Mouse (Mus musculus): ENCODE results near the gene Prrg2. TPM values are rescaled to one million over a fixed set of nuclear protein-coding genes. Genes with fewer than 3 reads are reported as not detected.
A peak's percentile ranks its signal among the peaks of the same experiment; 100 is the strongest.

Prrg2 gene
- total and polyA plus RNA-seq, 3 experiments: 5.5 to 23.6 (median 6.2) TPM

DNA sequence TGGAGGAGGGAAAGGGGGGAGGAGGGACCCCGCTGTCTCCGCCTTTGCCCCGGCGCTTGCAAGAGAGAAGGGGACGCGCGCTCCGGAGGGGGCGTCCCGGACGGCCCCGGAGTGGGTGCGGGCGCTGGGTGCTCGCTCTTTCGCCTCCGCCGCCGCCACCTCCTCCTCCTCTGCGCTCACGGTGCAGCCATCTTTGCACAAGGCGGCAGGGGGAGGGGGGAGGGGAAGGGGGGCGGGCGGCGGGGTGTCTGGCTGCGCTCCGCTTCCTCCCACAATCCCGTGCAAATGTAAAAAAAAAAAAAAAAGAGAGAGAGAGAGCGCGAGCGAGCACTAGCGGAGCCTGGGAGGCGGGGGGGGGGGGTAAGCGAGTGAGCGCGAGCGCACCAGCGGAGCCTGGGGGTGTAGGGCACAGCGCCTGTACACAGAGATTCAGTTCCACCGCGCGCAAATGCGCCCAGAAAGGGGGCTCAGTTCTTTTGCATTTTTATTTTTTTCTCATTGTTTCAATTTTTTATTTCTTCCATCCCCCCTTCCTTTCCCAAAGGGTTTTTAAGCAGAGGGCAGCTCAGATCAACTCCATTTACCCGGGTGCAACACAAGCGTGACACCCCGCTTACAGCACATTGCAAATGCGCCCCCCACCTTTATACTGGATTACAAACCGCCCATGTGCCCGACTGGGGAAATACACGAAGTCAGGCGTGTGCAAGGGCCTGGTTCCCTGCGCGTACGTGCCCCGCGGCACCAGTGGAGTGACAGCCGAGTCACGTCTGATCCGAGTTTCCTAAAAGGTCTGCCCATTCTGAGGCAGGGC is 9.2 kb downstream of the Prrg2 start:
- Histone ChIP-seq H3K36me3 (ENCODE audit: control insufficient read depth, insufficient read depth, low read length) (no peaks in the 10 kb centered on the region), H3K4me3 (peak overlapping the region; percentile 89), H3K27me3 (ENCODE audit: control insufficient read depth, insufficient read depth, low read length) (no peaks in the 10 kb centered on the region), H3K9ac (ENCODE audit: low read depth, low read length) (peak overlapping the region; percentile 96), H3K79me2 (replicated peaks; ENCODE audit: control insufficient read depth, insufficient read depth, low read length) (peaks cover 1% of the 10 kb centered on the region), H3K27ac (peak overlapping the region; percentile 95), H3K4me1 (ENCODE audit: control insufficient read depth, insufficient read depth, low read length) (peaks cover 5% of the 10 kb centered on the region)
- TF ChIP-seq CTCF (IDR thresholded peaks at IDR 0.05) (no peak), EP300 (IDR thresholded peaks at IDR 0.05; ENCODE audit: insufficient read depth, low read depth, low read length) (no peak), POLR2A (IDR thresholded peaks at IDR 0.05; ENCODE audit: insufficient read depth, low read depth, low read length) (peak; percentile 18; the same call in 1 of the 2 replicates)
- WGBS: under 1% methylated on average over 46 of the region's 59 CpGs
- peak; percentile 86 to 89 for DNase-seq
- intact Hi-C loops (cut with DNase I): loop anchor here (1.0 to 5.0 kb wide), 2 partner anchors 36 to 66 kb away; partner anchors contain the start of genes Prmt1 and Rras

DNA sequence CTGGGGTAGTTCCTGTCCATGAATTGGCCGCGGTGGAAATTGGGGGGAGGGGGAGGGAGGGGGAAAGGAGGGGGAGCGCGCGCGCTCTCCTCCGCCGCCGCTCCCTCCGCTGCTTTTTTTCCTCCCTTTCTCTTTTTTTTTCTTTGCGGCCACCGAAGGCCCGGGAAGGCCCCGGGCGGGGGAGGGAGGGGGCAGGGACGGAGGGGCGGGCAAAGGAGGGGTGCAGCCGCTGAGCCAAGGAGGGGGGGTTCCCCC is 9.7 kb downstream of the Prrg2 start, which contains the start of gene Prr12:
Gene Prr12, minus strand, starts transcription at position 20 of the 255 bp plus-strand sequence.
- Histone ChIP-seq H3K4me3 (peak within 1 kb of the TSS; percentile 89), H3K27me3 (ENCODE audit: control insufficient read depth, insufficient read depth, low read length) (no peaks in the 10 kb centered on the region), H3K27ac (peak within 1 kb of the TSS; percentile 95), H3K4me1 (ENCODE audit: control insufficient read depth, insufficient read depth, low read length) (peaks cover 5% of the 10 kb centered on the region), H3K9ac (ENCODE audit: low read depth, low read length) (peak within 1 kb of the TSS; percentile 96), H3K79me2 (replicated peaks; ENCODE audit: control insufficient read depth, insufficient read depth, low read length) (peaks cover 4% of the 10 kb centered on the region), H3K36me3 (ENCODE audit: control insufficient read depth, insufficient read depth, low read length) (no peaks in the 10 kb centered on the region)
- 0% methylated on average over 8 of the region's 18 CpGs for WGBS
- TF ChIP-seq EP300 (IDR thresholded peaks at IDR 0.05; ENCODE audit: insufficient read depth, low read depth, low read length) (no peak), POLR2A (IDR thresholded peaks at IDR 0.05; ENCODE audit: insufficient read depth, low read depth, low read length) (no peak), CTCF (IDR thresholded peaks at IDR 0.05) (no peak)
- intact Hi-C loops (cut with DNase I): loop anchor here (1.0 to 5.0 kb wide), 2 partner anchors 35 to 65 kb away; partner anchors contain the start of genes Prmt1 and Rras
- DNase-seq: no peak

DNA sequence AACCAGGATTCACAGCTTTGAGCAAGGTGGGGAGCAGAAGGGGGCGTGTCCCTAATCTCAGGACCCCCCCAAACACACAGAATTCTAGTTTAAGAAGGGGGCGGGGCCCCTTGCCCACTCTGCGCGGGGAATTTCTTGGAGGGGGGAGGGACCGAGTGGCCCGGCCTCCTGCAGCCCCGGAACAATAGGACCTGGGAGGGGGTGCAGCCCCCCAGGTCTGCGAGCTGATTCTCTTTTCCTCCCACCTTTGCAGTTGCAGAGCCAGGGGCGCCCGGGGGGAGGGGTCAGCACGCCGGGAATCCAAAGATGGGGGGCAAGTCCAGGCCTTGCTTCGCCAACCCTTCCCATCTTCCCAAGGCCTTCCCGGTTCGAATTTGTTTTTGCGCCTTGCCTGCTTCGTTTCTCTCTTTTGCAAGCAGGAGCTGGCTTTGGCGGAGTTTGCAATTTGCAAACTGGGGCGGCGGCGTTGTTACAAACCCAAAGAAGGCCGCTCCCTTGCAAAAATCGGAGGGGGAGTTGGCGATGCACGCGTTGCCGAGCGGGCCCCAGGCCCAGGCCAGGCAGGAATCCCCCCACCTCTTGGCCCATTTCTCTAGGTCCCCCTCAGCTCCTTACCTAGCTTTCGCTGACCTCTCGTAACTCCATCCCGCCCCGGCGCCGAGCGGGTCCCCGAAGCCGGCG is 10.2 kb downstream of the Prrg2 start:
- DNase-seq: peak; percentile 64 to 66
- peaks cover 5% of the 10 kb centered on the region for H3K4me1 ChIP-seq (ENCODE audit: control insufficient read depth, insufficient read depth, low read length)
- 2% methylated on average over 38 of the region's 38 CpGs for WGBS
- no peaks in the 10 kb centered on the region for H3K27me3 ChIP-seq (ENCODE audit: control insufficient read depth, insufficient read depth, low read length)
- TF ChIP-seq CTCF (IDR thresholded peaks at IDR 0.05) (no peak), POLR2A (IDR thresholded peaks at IDR 0.05; ENCODE audit: insufficient read depth, low read depth, low read length) (no peak), EP300 (IDR thresholded peaks at IDR 0.05; ENCODE audit: insufficient read depth, low read depth, low read length) (no peak)
- peak overlapping the region; percentile 95 for H3K27ac ChIP-seq
- H3K4me3 ChIP-seq: peak overlapping the region; percentile 89
- H3K79me2 ChIP-seq (replicated peaks; ENCODE audit: control insufficient read depth, insufficient read depth, low read length): peaks cover 4% of the 10 kb centered on the region
- H3K36me3 ChIP-seq (ENCODE audit: control insufficient read depth, insufficient read depth, low read length): no peaks in the 10 kb centered on the region
- intact Hi-C loops (cut with DNase I): loop anchor here (5.0 kb wide), 1 partner anchor 65 kb away; the partner anchor contains the start of gene Prmt1
- H3K9ac ChIP-seq (ENCODE audit: low read depth, low read length): peak overlapping the region; percentile 96

DNA sequence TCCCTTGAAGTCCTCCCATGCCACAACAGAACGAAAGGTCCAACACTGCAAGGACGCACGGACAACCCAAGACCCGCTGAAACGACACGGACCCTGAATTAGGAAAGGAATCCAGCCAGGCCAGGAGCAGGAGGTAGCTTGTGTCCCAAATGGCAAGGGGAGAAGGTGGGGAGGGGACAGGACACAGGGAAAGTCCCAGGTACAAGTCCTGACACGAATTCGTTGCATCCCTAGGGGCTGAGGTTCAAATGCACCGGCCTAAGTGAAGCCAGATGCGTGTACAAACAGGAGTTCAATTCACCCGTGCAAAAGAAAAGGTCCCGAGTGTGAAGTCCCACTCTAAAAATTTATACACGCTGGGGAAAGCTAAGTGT is 10.9 kb downstream of the Prrg2 start:
- Histone ChIP-seq H3K79me2 (replicated peaks; ENCODE audit: control insufficient read depth, insufficient read depth, low read length) (peaks cover 6% of the 10 kb centered on the region), H3K36me3 (ENCODE audit: control insufficient read depth, insufficient read depth, low read length) (no peaks in the 10 kb centered on the region), H3K27ac (no peak overlapping the region; the same call in 1 of the 2 replicates), H3K4me1 (ENCODE audit: control insufficient read depth, insufficient read depth, low read length) (peaks cover 5% of the 10 kb centered on the region), H3K9ac (ENCODE audit: low read depth, low read length) (peak overlapping the region; percentile 96), H3K4me3 (peak overlapping the region; percentile 89), H3K27me3 (ENCODE audit: control insufficient read depth, insufficient read depth, low read length) (no peaks in the 10 kb centered on the region)
- DNase-seq: no peak
- WGBS: 14% methylated on average over 13 of the region's 13 CpGs
- intact Hi-C loops (cut with DNase I): loop anchor here (2.0 to 5.0 kb wide), 2 partner anchors 21 to 64 kb away; partner anchors contain the start of gene Prmt1
- TF ChIP-seq EP300 (IDR thresholded peaks at IDR 0.05; ENCODE audit: insufficient read depth, low read depth, low read length) (no peak), POLR2A (IDR thresholded peaks at IDR 0.05; ENCODE audit: insufficient read depth, low read depth, low read length) (no peak), CTCF (IDR thresholded peaks at IDR 0.05) (no peak)

DNA sequence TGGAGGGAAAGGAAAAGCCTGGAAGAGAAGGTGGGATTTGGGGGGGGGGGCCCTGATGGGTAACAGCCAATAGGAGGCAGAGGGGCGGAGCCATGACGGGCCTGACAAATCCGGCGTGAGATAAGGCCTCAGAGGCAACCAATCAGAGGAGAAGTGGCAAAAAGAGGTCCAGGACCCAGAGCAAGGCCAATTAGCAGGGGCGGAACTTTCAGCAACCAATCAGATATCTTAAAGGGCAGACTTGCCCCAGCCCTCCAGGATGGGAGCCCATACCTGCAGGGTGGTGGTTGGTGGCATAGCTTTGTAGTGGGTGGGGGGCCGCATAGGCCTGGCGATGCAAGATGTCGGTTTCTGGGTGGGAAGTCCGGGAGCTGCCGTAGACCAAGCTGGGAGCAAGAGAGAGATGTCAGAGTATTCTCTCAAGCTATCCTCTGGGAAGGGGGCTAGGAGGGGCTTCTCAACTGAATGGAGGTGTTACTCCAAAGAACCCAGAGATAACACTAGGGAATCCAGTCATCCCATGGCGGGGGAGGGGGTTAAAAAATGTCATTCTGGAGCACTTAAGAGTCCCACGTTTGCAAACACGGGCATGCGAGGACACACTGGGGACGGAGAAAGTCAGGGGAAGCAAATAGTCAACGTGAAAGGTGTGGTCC is 11.4 kb downstream of the Prrg2 start:
- peak overlapping the region; percentile 7; the same call in 1 of the 2 replicates for H3K9ac ChIP-seq (ENCODE audit: low read depth, low read length)
- no peaks in the 10 kb centered on the region for H3K36me3 ChIP-seq (ENCODE audit: control insufficient read depth, insufficient read depth, low read length)
- DNase-seq: peak; percentile 60 to 72
- 24% methylated on average over 16 of the region's 16 CpGs for WGBS
- H3K4me1 ChIP-seq (ENCODE audit: control insufficient read depth, insufficient read depth, low read length): peaks cover 5% of the 10 kb centered on the region
- H3K27me3 ChIP-seq (ENCODE audit: control insufficient read depth, insufficient read depth, low read length): no peaks in the 10 kb centered on the region
- intact Hi-C loops (cut with DNase I): loop anchor here (2.0 to 5.0 kb wide), 2 partner anchors 20 to 64 kb away; partner anchors contain the start of gene Prmt1
- TF ChIP-seq POLR2A (IDR thresholded peaks at IDR 0.05; ENCODE audit: insufficient read depth, low read depth, low read length) (no peak), CTCF (IDR thresholded peaks at IDR 0.05) (no peak), EP300 (IDR thresholded peaks at IDR 0.05; ENCODE audit: insufficient read depth, low read depth, low read length) (no peak)
- no peak overlapping the region; the same call in 1 of the 2 replicates for H3K27ac ChIP-seq
- H3K79me2 ChIP-seq (replicated peaks; ENCODE audit: control insufficient read depth, insufficient read depth, low read length): peaks cover 6% of the 10 kb centered on the region
- peak overlapping the region; percentile 89; the same call in 1 of the 2 replicates for H3K4me3 ChIP-seq

Measured in heart, adult 2 months (tissue).